Mouse (Mus musculus) kidney, embryonic 14.5 days (tissue): ENCODE measurements around the gene Slc38a3. TPM values are rescaled to one million over a fixed set of nuclear protein-coding genes. Genes with fewer than 3 reads are reported as not detected.

Source experiments
- ATAC-seq: fragments of 200-750 bp; cut with Nextera tagmentation; 2 replicates; pipeline ENCODE4 v1.8.0; 2017; ENCODE audit warnings: moderate number of reproducible peaks, mild to moderate bottlenecking, moderate TSS enrichment, moderate library complexity; ENCODE audit not compliant: low FRiP score, low TSS enrichment
- H3K27ac ChIP-seq: fragments of 300-500 bp; sonication (generic); 2 replicates; pipeline ENCODE4 v1.5.1; 2014; ENCODE audit warnings: low read depth, mild to moderate bottlenecking, low read length, moderate library complexity, mixed read lengths
- H3K27me3 ChIP-seq: fragments of 300-500 bp; sonication (generic); 2 replicates; pipeline ENCODE4 v1.6.1; 2014; ENCODE audit warnings: mild to moderate bottlenecking, low read length; ENCODE audit not compliant: control insufficient read depth, insufficient read depth
- H3K36me3 ChIP-seq: fragments of 300-500 bp; sonication (generic); 2 replicates; pipeline ENCODE4 v1.6.1; 2014; ENCODE audit warnings: low read length, mixed read lengths; ENCODE audit not compliant: control insufficient read depth, insufficient read depth
- H3K4me1 ChIP-seq: fragments of 300-500 bp; sonication (generic); 2 replicates; pipeline ENCODE4 v1.6.1; 2014; ENCODE audit warnings: low read length, mixed read lengths; ENCODE audit not compliant: control insufficient read depth, insufficient read depth
- H3K4me2 ChIP-seq: fragments of 300-500 bp; sonication (generic); replicated peaks from 2 replicates; pipeline ENCODE4 v1.6.1; 2014; ENCODE audit warnings: low read depth, mild to moderate bottlenecking, low read length
- H3K4me3 ChIP-seq: fragments of 300-500 bp; sonication (generic); 2 replicates; pipeline ENCODE4 v1.5.1; 2014; ENCODE audit warnings: mild to moderate bottlenecking, low read length
- H3K9ac ChIP-seq: fragments of 300-500 bp; sonication (generic); 2 replicates; pipeline ENCODE4 v1.6.1; 2014; ENCODE audit warnings: low read depth, mild to moderate bottlenecking, low read length, moderate library complexity
- H3K9me3 ChIP-seq: fragments of 300-500 bp; sonication (generic); 2 replicates; pipeline ENCODE4 v1.6.1; 2016; ENCODE audit warnings: low read length; ENCODE audit not compliant: control insufficient read depth
- WGBS: fragments of 180-500 bp; shearing (Covaris S2); extraction: QIAGEN DNeasy Blood & Tissue Kit; methylation state at CpG from one replicate; pipeline ENCODE4 v1.1.7; 2014; 5-methylcytosine and 5-hydroxymethylcytosine counted together
- polyA plus RNA-seq: library from polyadenylated mRNA; unstranded; fragments of >200 nt; fragmentation: Nextera tagmentation; extraction: Ambion mirVana; gene quantifications from 2 replicates; pipeline ENCODE4 v1.2.1, GENCODE M21; 2014

Slc38a3 gene
- polyA plus RNA-seq, 1 experiment from 2014 or later, result 6.5 TPM

DNA sequence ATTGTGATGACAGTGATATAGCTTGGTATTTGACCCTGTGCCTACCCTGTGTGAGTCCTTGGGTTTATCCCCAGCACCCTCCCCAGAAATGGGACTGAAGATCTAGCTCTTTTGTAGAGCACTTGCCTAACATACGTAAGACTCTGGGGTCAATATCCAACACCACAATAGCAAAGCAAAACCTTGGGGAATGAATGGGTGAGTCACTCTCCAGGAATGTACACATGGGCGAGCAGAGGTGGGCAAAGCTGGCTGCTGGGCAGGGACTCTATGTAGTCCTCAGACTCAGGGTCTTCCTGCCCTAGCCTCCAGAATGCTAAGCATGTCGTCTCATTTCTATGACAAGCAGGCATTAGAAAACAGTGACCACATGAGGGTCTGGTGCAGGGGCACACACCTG, 20.6 kb downstream of the Slc38a3 start:
- no peak overlapping the region for H3K4me3 ChIP-seq
- no peaks in the 10 kb centered on the region for H3K36me3 ChIP-seq
- no peak overlapping the region for H3K4me2 ChIP-seq
- no peak overlapping the region for H3K27ac ChIP-seq
- no peaks in the 10 kb centered on the region for H3K27me3 ChIP-seq
- peaks cover 6% of the 10 kb centered on the region; the same call in 1 of the 2 replicates for H3K4me1 ChIP-seq
- no peaks in the 10 kb centered on the region for H3K9me3 ChIP-seq
- H3K9ac ChIP-seq, result no peak overlapping the region
- no peak for ATAC-seq
- 79% methylated on average over 3 of the region's 3 CpGs for WGBS

DNA sequence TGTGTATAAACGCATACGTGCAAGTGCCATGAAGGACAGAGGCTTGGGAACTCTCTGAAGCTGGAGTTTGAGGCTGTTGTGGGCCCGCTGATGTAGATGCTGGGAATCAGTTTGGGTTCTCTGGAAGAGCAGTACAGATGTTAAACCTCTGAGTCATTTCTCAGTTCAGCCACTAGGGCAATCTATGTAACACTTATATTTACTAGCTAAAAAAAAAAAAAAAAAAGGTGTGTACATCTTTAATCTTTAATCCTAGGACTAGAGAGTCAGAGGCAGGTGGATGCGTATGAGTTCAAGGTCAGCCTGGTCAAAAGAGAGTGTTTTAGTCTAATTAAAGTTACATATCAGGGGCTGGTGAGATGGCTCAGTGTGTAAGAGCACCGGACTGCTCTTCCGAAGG, 22.4 kb downstream of the Slc38a3 start:
- ATAC-seq, result no peak
- 83% methylated on average over 6 of the region's 6 CpGs for WGBS

DNA sequence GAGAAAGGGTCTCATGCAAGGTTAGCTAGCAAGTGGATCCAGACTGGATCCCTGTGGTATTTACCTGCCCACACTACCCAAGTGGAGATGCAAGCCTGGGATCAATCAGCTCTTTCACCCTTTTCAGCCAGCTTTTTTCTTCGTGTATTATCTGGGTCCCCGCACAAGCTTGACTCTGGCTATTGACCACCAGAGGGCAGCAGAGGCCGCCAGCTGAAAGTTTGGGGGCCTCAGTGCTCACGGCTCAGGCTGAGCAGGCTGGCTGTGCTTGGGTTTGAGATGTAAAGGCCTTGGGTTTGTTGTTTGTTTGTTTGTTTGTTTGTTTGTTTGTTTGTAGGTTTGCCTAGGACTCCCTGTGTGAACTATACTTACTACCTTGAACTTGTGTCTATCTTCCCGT, 23.8 kb downstream of the Slc38a3 start:
- WGBS, result 15% methylated on average over 5 of the region's 5 CpGs
- H3K9ac ChIP-seq, result no peak overlapping the region
- no peak overlapping the region for H3K27ac ChIP-seq
- H3K4me2 ChIP-seq, result no peak overlapping the region; the same call in 1 of the 2 replicates
- H3K9me3 ChIP-seq, result no peaks in the 10 kb centered on the region
- H3K27me3 ChIP-seq, result no peaks in the 10 kb centered on the region
- ATAC-seq, result peak; percentile 71
- no peak overlapping the region for H3K4me3 ChIP-seq
- peaks cover 6% of the 10 kb centered on the region; the same call in 1 of the 2 replicates for H3K4me1 ChIP-seq
- H3K36me3 ChIP-seq, result no peaks in the 10 kb centered on the region

More for the DNA sequence above, 22.4 kb downstream of the Slc38a3 start:
- no peaks in the 10 kb centered on the region for H3K36me3 ChIP-seq
- H3K27me3 ChIP-seq, result no peaks in the 10 kb centered on the region
- no peak overlapping the region for H3K27ac ChIP-seq
- no peaks in the 10 kb centered on the region for H3K9me3 ChIP-seq
- H3K4me1 ChIP-seq, result peaks cover 6% of the 10 kb centered on the region; the same call in 1 of the 2 replicates
- H3K9ac ChIP-seq, result no peak overlapping the region
- H3K4me2 ChIP-seq, result no peak overlapping the region
- no peak overlapping the region for H3K4me3 ChIP-seq

DNA sequence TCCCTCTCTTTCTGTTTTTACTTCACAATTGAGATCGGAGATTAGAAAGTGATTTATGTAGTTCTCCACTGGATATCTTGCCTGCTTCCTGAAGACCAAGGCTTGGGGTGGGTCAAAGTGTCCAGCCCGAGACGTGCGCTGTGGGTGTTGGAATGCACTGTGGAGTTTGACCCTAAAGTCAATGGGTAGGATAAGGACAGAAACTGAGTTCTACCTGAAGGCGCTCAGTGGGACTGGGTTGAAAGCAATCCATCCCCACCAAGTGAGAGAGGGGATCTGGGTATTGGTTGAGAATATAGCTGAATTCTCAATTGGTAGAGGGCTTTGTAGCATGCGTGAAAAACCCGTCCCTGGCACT, 24.2 kb downstream of the Slc38a3 start:
- 0 out of 2 replicates have a peak, but pooled peaks cover 6% of the 10 kb centered on the region for H3K4me1 ChIP-seq
- peak overlapping the region; percentile 34 for H3K4me3 ChIP-seq
- no peaks in the 10 kb centered on the region for H3K36me3 ChIP-seq
- WGBS, result 37% methylated on average over 7 of the region's 7 CpGs
- H3K9me3 ChIP-seq, result no peaks in the 10 kb centered on the region
- H3K9ac ChIP-seq, result peak overlapping the region; percentile 62
- H3K27ac ChIP-seq, result no peak overlapping the region
- peak; percentile 40 for ATAC-seq
- H3K27me3 ChIP-seq, result no peaks in the 10 kb centered on the region
- peak overlapping the region; percentile 52 for H3K4me2 ChIP-seq

DNA sequence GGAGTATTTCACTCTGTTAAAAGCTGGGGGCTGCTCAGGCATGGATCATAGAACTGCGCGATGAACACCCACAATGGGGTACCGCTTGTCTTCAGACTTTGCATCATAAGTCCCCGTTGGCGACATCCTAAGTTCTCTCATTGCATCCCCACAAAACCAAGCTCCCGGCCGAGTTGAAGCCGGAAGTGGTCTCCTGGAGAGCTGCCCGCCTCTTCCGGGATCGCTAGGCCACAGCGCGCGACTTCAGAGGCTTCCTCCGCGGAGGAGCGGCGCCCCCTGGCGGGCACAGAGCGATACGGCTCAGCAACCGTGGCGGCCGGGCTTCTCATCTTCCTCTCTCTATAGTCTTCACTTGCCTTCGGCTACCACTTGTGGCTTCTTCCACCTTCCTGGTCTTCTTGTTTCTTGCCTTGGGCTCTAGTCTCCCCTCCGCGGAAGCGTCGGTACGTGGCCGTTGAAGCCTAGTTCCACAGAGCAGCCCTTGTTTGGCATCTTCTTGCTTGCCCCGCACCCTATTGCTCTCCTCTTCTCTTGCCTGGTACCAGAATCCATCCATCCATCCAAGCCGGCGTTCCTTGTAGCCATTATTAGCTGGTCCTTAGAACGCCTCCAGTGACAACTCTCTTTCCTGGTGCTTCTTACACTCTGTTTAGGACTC, 24.7 kb downstream of the Slc38a3 start:
- 4% methylated on average over 35 of the region's 35 CpGs for WGBS
- Histone ChIP-seq H3K4me1 (0 out of 2 replicates have a peak, but pooled peaks cover 6% of the 10 kb centered on the region), H3K27me3 (no peaks in the 10 kb centered on the region), H3K36me3 (no peaks in the 10 kb centered on the region), H3K4me3 (peak overlapping the region; percentile 34), H3K9me3 (no peaks in the 10 kb centered on the region), H3K4me2 (peak overlapping the region; percentile 52), H3K27ac (no peak overlapping the region), H3K9ac (peak overlapping the region; percentile 62)
- peak; percentile 86 for ATAC-seq

DNA sequence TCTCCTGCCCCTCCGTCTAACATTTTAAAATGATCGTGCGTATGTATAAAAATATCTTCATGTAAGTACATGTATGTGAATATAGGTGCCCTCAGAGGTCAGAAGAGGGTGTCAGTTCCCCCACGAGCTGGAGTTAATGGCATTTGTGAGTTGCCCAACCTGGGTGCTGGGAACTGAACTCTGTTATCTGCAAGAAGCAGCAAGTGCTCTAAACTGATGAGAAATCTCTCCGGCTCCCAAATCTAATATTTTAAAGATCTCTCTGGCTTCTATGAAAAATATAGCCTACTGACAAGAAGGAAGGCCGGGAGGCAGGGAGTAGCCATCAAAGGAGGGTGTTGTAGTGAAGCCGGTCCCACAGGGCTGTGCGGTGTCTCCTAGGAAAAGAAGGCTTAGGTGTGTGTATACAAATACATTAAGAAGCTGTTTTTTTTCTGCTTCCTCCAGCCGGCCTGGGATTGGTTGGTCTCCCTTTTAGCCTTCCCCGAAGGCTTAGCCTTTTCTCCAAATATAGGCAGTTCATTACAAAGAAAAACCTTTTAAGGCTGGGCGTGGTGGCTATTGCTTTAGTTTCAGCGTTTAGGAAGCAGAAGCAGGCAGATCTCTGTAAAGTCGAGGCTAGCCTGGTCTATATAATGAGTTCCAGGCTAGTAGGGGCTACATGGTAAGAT, 25.7 kb downstream of the Slc38a3 start:
- Histone ChIP-seq H3K9ac (no peak overlapping the region), H3K36me3 (no peaks in the 10 kb centered on the region), H3K27me3 (no peaks in the 10 kb centered on the region), H3K4me3 (no peak overlapping the region), H3K9me3 (no peaks in the 10 kb centered on the region), H3K27ac (no peak overlapping the region), H3K4me2 (no peak overlapping the region), H3K4me1 (0 out of 2 replicates have a peak, but pooled peaks cover 6% of the 10 kb centered on the region)
- WGBS, result 93% methylated on average over 13 of the region's 13 CpGs
- ATAC-seq, result no peak

DNA sequence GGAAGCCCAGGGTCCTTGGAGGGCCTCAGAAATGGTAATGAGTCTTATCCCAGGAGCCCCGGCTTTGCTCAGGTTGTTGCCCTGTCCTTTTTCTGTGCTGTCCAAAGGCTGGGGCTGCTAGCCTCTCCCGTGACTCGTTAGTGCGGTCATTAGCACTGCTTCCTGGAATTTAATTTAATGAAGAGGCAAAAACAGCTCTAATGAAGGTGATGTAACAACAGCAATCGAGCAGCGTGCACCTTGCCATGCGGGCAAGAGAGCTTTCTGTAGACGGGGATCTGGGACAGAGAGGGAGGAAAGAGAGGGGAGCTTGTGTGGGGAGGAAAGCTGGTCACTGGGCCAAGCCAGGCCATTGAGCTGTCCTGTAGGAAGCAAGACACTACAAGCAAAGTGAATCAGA, 27.7 kb downstream of the Slc38a3 start:
- H3K27ac ChIP-seq, result no peak overlapping the region

DNA sequence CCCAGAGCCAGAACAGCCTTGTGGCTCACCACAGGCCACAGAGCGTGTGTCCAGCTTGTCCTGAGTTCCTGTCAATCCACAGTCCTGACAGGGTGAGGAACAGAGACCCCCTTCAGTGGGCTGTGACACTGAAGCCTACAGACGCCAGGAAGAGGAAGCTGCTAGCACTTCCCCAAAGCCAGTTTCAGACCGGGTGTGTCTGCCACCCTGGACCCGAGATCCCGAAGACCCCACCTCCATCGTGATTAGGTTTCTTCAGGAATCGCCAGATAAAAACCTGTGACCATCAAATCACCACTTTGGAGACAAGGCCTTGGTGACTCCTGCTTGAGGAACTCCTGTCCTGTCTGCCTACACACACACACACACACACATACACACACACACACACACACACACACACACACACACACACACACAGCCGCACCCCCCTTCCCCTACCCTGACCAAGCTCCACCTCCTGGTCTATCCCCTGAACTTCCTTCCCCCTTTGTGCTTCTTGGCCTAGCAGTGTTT, 29.0 kb downstream of the Slc38a3 start:
- H3K36me3 ChIP-seq, result no peaks in the 10 kb centered on the region
- 42% methylated on average over 8 of the region's 8 CpGs for WGBS
- no peak for ATAC-seq
- H3K9ac ChIP-seq, result 0 out of 2 replicates have a peak overlapping the region, but pooled peaks have one; percentile 12
- H3K4me1 ChIP-seq, result peaks cover 21% of the 10 kb centered on the region
- H3K4me3 ChIP-seq, result no peak overlapping the region
- no peaks in the 10 kb centered on the region for H3K9me3 ChIP-seq
- no peaks in the 10 kb centered on the region for H3K27me3 ChIP-seq
- peak overlapping the region; percentile 24; the same call in 1 of the 2 replicates for H3K27ac ChIP-seq
- no peak overlapping the region for H3K4me2 ChIP-seq

More for the DNA sequence above, 27.7 kb downstream of the Slc38a3 start:
- Histone ChIP-seq H3K9ac (no peak overlapping the region), H3K4me3 (no peak overlapping the region), H3K4me2 (no peak overlapping the region), H3K4me1 (peaks cover 13% of the 10 kb centered on the region), H3K36me3 (no peaks in the 10 kb centered on the region), H3K9me3 (no peaks in the 10 kb centered on the region), H3K27me3 (no peaks in the 10 kb centered on the region)
- 36% methylated on average over 8 of the region's 8 CpGs for WGBS
- ATAC-seq, result no peak

DNA sequence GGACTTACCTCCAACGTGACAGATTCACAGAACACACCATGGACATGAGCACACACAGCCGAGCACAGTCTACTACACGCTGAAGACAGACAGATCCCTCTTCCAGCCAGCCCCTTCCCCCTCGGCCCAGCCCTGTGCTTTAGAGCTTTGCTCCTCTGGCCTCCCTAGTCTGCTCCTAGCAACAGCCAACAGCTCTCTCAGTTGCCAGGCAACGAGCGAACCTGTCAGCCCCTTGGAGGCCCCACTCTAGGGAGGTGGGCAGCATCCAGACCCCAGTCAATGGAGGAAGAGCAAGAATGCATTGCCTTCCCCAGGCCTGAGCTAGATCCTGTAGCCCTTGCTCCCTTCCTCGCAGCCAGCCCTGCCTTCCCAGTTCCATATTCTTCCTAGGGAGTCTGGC, 32.3 kb downstream of the Slc38a3 start:
- Histone ChIP-seq H3K9me3 (no peaks in the 10 kb centered on the region), H3K4me3 (no peak overlapping the region), H3K4me1 (peaks cover 23% of the 10 kb centered on the region), H3K9ac (peak overlapping the region; percentile 28; the same call in 1 of the 2 replicates), H3K27me3 (no peaks in the 10 kb centered on the region), H3K27ac (no peak overlapping the region), H3K4me2 (no peak overlapping the region; the same call in 1 of the 2 replicates), H3K36me3 (no peaks in the 10 kb centered on the region; the same call in 1 of the 2 replicates)
- ATAC-seq, result no peak
- WGBS, result 26% methylated on average over 7 of the region's 7 CpGs
